Mouse (Mus musculus) heart, postnatal 0 days (tissue): ENCODE measurements around the gene Klf15. TPM values are rescaled to one million over a fixed set of nuclear protein-coding genes. Genes with fewer than 3 reads are reported as not detected.

Experiments used
- ATAC-seq: fragments of 200-750 bp; cut with Nextera tagmentation; 2 replicates; pipeline ENCODE4 v1.8.0; 2017; ENCODE audit warnings: low read depth, moderate number of reproducible peaks, moderate library complexity; ENCODE audit not compliant: insufficient read depth
- DNase-seq: peaks from one replicate; pipeline ENCODE4 v3.0.0-alpha.2; 2016; ENCODE audit warnings: low spot score
- H3K27ac ChIP-seq: fragments of 300-500 bp; sonication (generic); 2 replicates; pipeline ENCODE4 v1.5.1; 2014; ENCODE audit warnings: low read depth, mild to moderate bottlenecking
- H3K27me3 ChIP-seq: fragments of 300-500 bp; sonication (generic); 2 replicates; pipeline ENCODE4 v1.6.1; 2014; ENCODE audit warnings: low read length, mixed read lengths; ENCODE audit not compliant: control insufficient read depth, insufficient read depth
- H3K36me3 ChIP-seq: fragments of 300-500 bp; sonication (generic); replicated peaks from 2 replicates; pipeline ENCODE4 v1.6.1; 2014; ENCODE audit warnings: low read length, mixed read lengths; ENCODE audit not compliant: control insufficient read depth, insufficient read depth
- H3K4me1 ChIP-seq: fragments of 300-500 bp; sonication (generic); 2 replicates; pipeline ENCODE4 v1.6.1; 2014; ENCODE audit warnings: antibody characterized with exemption; ENCODE audit not compliant: control insufficient read depth, insufficient read depth
- H3K4me2 ChIP-seq: fragments of 300-500 bp; sonication (generic); 2 replicates; pipeline ENCODE4 v1.6.1; 2014; ENCODE audit warnings: low read depth, mild to moderate bottlenecking, low read length, moderate library complexity
- H3K4me3 ChIP-seq: fragments of 300-500 bp; sonication (generic); 2 replicates; pipeline ENCODE4 v1.5.1; 2014; ENCODE audit warnings: low read depth, low read length
- H3K9ac ChIP-seq: fragments of 300-500 bp; sonication (generic); replicated peaks from 2 replicates; pipeline ENCODE4 v1.6.1; 2014; ENCODE audit warnings: low read depth, low read length, mixed read lengths
- H3K9me3 ChIP-seq: fragments of 300-500 bp; sonication (generic); replicated peaks from 2 replicates; pipeline ENCODE4 v1.6.1; 2016; ENCODE audit warnings: low read length; ENCODE audit not compliant: control insufficient read depth
- CTCF ChIP-seq: IDR thresholded peaks from 2 replicates; pipeline ENCODE4 v1.5.1; 2016; ENCODE audit warnings: antibody characterized with exemption, control low read depth, low read depth
- EP300 ChIP-seq: IDR thresholded peaks from 2 replicates; pipeline ENCODE4 v1.6.1; 2016; ENCODE audit warnings: antibody characterized with exemption, low read depth
- WGBS: fragments of 180-500 bp; shearing (Covaris S2); extraction: QIAGEN DNeasy Blood & Tissue Kit; methylation state at CpG from one replicate; pipeline ENCODE4 v1.1.7; 2014; 5-methylcytosine and 5-hydroxymethylcytosine counted together
- polyA plus RNA-seq: library from polyadenylated mRNA; unstranded; fragments of >200 nt; fragmentation: Nextera tagmentation; extraction: Ambion mirVana; gene quantifications from 2 replicates; pipeline ENCODE4 v1.2.1, GENCODE M21; 2015
- total RNA-seq: library from RNA; depleted of rRNA; stranded (reverse); fragments of >200 nt; gene quantifications from 2 replicates; pipeline ENCODE4 v1.2.3, GENCODE M21; 2014; ENCODE audit warnings: low replicate concordance

Gene Klf15
- total and polyA plus RNA-seq, 2 experiments from 2014 or later, result 15.6 to 56.9 TPM

- DNase-seq (no peak), ATAC-seq (no peak)
- Histone ChIP-seq H3K36me3 (no peaks in the 10 kb centered on the region), H3K27ac (no peak overlapping the region), H3K9ac (no peak overlapping the region), H3K4me1 (0 out of 2 replicates have a peak, but pooled peaks cover 10% of the 10 kb centered on the region), H3K27me3 (no peaks in the 10 kb centered on the region), H3K4me3 (no peak overlapping the region), H3K4me2 (no peak overlapping the region), H3K9me3 (no peaks in the 10 kb centered on the region)
- 45% methylated on average over 4 of the region's 4 CpGs for WGBS
- TF ChIP-seq CTCF (no peak), EP300 (no peak)
These were observed 15.5 kb upstream of the Klf15 start for GRCm38 (mm10) chr6:90446883-90447282.

- peak overlapping the region; percentile 74 for H3K27ac ChIP-seq
- ATAC-seq, result peak; percentile 75
- WGBS, result 12% methylated on average over 7 of the region's 7 CpGs
These were observed 12.2 kb upstream of the Klf15 start for GRCm38 (mm10) chr6:90450179-90450578.

GRCm38 (mm10) chr6:90450697-90451096, 11.7 kb upstream of the Klf15 start:
- H3K36me3 ChIP-seq, result no peaks in the 10 kb centered on the region
- no peak overlapping the region for H3K4me2 ChIP-seq
- TF ChIP-seq CTCF (no peak), EP300 (no peak; the same call in 1 of the 2 replicates)
- no peaks in the 10 kb centered on the region for H3K27me3 ChIP-seq
- DNase-seq (peak; percentile 70), ATAC-seq (peak; percentile 94)
- 0 out of 2 replicates have a peak, but pooled peaks cover 10% of the 10 kb centered on the region for H3K4me1 ChIP-seq
- WGBS, result 35% methylated on average over 5 of the region's 5 CpGs
- no peaks in the 10 kb centered on the region for H3K9me3 ChIP-seq
- H3K4me3 ChIP-seq, result no peak overlapping the region
- H3K9ac ChIP-seq, result no peak overlapping the region
- peak overlapping the region; percentile 74 for H3K27ac ChIP-seq

More at GRCm38 (mm10) chr6:90450179-90450578, 12.2 kb upstream of the Klf15 start:
- Histone ChIP-seq H3K27me3 (no peaks in the 10 kb centered on the region), H3K9ac (no peak overlapping the region), H3K4me1 (0 out of 2 replicates have a peak, but pooled peaks cover 10% of the 10 kb centered on the region), H3K9me3 (no peaks in the 10 kb centered on the region), H3K36me3 (no peaks in the 10 kb centered on the region), H3K4me3 (no peak overlapping the region), H3K4me2 (no peak overlapping the region)
- DNase-seq, result peak; percentile 76
- TF ChIP-seq EP300 (no peak), CTCF (peak; percentile 96)

- TF ChIP-seq CTCF (no peak), EP300 (no peak)
- H3K27me3 ChIP-seq, result no peaks in the 10 kb centered on the region
- no peak overlapping the region for H3K27ac ChIP-seq
- ATAC-seq, result no peak
- H3K4me2 ChIP-seq, result no peak overlapping the region
- 0 out of 2 replicates have a peak, but pooled peaks cover 10% of the 10 kb centered on the region for H3K4me1 ChIP-seq
- H3K4me3 ChIP-seq, result no peak overlapping the region
- H3K9ac ChIP-seq, result no peak overlapping the region
- no peaks in the 10 kb centered on the region for H3K36me3 ChIP-seq
- DNase-seq, result no peak
- H3K9me3 ChIP-seq, result no peaks in the 10 kb centered on the region
- 86% methylated on average over 5 of the region's 5 CpGs for WGBS
These were observed 10.9 kb upstream of the Klf15 start for GRCm38 (mm10) chr6:90451512-90451911.

GRCm38 (mm10) chr6:90452603-90453002, 9.8 kb upstream of the Klf15 start:
- Histone ChIP-seq H3K27me3 (no peaks in the 10 kb centered on the region), H3K9ac (no peak overlapping the region), H3K4me3 (no peak overlapping the region), H3K4me2 (no peak overlapping the region), H3K4me1 (0 out of 2 replicates have a peak, but pooled peaks cover 10% of the 10 kb centered on the region), H3K9me3 (no peaks in the 10 kb centered on the region), H3K36me3 (no peaks in the 10 kb centered on the region), H3K27ac (no peak overlapping the region)
- DNase-seq (no peak), ATAC-seq (no peak)
- TF ChIP-seq EP300 (no peak), CTCF (no peak)

- H3K4me3 ChIP-seq, result no peak overlapping the region
- DNase-seq (no peak), ATAC-seq (no peak)
- H3K36me3 ChIP-seq, result no peaks in the 10 kb centered on the region
- H3K4me2 ChIP-seq, result no peak overlapping the region
- H3K27me3 ChIP-seq, result no peaks in the 10 kb centered on the region
- no peak overlapping the region for H3K27ac ChIP-seq
- H3K9me3 ChIP-seq, result no peaks in the 10 kb centered on the region
- H3K9ac ChIP-seq, result no peak overlapping the region
- 84% methylated on average over 5 of the region's 5 CpGs for WGBS
- no peak for TF ChIP-seq CTCF
- no peak for TF ChIP-seq EP300
- H3K4me1 ChIP-seq, result 0 out of 2 replicates have a peak, but pooled peaks cover 10% of the 10 kb centered on the region
These were observed 8.6 kb upstream of the Klf15 start for GRCm38 (mm10) chr6:90453751-90454150.
